Mouse (Mus musculus) urinary bladder, postnatal 14 days (tissue): Measurements from ENCODE around the gene Tpgs1.
"Not testable (repeated sequence)": the region's sequence is repeated elsewhere in the genome, so short reads cannot be mapped to it uniquely, and the experiment has no call there.

Source experiments
- DNase-seq: peaks from one replicate; pipeline ENCODE4 v3.0.0; 2021; ENCODE audit warnings: low spot score

Tpgs1 gene

DNA sequence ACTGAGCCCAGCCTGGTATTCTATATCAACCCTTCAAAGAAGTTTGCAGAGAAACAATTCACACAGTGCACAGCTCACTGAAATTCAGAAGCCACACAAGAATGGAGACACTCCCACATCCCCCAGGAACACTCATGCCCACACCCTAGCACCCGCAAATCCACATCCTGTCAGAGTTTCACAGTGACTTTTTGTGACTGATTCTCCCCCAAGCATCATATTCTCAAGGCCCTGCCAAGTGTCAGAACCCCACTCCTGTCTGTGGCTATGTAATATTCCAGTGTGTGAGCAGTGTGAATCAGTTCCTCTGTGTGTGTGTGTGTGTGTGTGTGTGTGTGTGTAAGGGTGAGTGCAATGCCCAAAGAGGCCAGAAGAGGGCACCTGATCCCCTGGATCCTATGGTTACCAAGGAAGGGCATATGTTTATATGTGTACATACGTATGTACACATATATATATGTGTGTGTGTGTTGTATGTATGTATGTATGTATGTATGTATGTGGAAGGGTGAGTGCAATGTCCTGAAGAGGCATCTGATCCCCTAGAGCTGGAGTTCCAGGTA, 22.9 kb downstream of the Tpgs1 start:
- no peak for DNase-seq

DNA sequence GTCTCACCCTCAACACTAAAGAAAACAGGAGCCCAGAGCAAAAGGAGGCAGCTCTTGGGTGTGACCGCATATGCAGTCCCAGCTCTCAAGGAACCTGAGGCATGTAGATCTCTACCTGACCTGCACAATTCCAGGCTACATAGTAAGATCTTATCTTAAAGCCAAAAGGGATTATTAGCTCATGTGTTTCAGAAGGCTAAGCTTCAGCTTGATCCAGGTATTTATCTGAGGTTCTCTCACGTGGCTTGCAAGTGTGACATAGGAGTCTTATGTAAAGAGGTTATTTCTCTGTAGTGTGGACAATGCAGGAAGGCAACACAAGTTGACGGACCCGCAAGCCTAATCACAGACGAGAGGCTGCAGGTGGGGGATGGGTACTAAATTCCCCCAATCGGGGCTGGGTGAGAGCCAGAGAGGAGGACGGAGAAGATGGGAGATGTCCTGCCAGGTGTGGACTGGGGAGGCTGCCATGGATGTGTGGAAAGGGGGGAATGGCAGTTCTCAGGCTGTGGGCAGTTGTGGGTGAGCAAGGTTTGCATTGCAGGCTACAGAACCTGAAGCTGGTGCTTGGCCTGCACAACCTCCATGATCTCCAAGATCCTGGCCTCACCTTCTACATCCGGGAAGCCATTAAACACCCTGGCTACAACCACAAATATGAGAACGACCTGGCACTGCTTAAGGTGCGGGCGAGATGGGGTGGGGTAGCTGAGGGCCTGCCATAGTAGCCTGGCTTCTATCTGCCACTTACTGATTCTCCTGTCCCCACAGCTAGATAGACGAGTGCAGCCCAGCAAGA, 24.6 kb downstream of the Tpgs1 start:
- DNase-seq: no peak

DNA sequence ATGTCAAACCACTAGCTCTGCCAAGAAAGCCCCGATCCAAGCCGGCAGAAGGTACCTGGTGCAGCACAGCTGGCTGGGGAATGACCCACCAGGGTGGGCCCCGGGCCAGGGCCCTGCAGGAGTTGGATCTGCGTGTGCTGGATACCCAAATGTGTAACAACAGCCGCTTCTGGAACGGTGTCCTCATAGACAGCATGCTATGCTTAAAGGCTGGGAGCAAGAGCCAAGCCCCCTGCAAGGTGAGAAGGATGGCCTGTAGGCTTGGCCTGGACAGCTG, 25.1 kb downstream of the Tpgs1 start:
- no peak for DNase-seq

DNA sequence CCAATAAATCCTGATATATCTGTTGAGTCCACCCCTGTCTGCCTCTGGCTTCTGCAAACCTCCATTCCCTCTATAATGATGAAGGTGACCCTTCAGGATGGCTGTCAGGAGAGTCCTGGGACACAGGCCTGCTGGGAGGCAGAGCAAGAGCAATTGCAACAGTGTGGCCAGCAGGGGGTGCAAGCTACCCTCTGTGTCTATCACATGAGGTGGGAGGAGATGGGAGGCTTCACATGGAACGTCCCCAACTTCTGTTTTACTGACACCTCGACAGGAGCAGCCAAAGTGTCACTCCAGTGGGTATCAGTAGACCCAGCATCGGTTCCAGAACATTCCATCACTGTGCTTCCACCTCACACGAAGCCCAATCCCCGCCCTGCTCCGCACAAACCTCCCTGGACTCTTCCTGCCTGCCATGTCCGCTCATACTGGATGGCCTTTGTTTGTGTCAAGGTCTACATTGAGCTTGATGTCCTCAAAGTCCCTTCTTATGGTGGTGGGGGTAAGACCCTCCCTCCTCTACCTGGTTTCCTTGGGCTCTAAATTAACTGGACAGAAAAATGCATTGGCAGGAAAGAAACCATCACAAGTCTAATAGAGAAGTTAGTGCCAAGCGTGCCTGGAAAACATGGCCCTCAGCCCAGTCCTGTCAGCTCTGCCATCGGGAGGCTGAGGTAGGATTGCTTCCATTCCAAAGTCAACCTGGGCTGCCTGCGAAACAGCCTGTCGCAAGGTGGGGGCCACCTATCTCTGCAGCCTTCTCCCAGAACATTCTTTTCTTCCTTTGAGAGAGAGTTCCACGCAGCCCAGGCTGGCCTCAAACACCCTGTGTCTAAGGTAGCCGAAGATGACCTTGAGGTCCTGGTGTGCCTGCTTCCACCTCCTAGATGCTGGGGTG, 26.3 kb downstream of the Tpgs1 start:
- DNase-seq: peak; percentile 81

DNA sequence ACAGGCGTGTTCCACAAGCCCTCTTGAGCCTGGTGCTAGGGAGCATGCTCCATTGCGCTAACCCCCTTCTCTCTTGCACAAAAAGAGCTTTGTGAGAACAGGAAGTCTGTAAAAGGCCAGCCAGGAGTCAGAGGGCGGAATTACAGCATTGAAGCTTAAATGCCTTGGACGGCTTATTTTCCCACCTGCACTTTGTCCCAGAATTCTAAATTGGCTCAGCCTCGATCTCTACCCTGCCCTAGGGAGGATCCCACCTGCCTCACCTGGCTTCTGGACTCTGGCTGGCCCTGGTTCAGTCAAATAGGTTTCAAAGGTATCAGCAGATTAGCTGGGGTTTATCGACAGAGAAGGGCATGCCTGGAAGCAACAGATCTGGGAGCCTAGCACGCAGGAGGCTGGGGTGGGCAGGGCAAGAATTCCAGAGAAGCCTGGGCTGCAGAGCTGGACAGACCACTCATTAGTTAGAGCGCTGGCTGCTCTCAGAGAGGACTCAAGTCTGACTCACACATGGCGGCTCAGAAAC, 27.0 kb downstream of the Tpgs1 start:
- DNase-seq: no peak

DNA sequence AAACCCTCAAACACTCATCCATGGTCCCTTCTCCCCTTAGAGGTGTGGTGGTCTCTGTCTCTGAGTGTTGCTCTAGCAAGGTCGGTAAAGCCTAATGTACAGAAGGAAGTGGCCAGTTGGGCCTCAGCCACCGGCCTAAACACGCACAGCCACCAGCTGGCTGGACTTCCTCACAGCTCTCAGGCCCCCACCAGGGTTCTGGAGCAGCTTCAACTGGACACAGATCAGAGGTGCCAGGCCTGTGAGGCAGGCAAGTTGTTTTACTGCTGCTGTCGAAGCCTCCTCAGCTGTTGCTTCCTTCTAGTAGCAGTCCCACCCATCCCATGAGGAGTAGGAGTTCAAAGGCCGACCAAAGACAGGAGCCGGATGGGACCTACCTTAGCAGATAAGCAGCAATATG, 28.7 kb downstream of the Tpgs1 start:
- no peak for DNase-seq

GRCm38 (mm10) chr10:79698459-79698858, 29.3 kb downstream of the Tpgs1 start:
- DNase-seq: no peak

DNA sequence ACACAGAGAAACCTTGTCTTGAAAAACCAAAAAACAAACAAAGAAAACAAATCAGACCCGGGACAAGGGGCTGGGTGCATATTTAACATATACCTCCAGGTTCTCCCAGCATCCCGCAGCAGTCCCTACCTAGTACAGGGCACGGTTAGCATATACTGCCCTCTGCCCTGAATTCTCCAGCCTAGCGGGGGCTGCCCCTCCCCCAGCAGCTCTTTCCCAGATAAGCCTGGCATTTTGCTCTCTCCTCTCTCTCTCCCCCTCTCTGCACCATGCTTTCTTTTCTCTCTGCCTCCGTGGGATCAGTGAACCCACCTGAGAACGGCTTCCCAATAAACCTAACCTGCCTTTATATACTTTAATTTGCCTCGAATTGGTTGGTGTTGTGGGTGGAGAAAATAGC, 31.5 kb downstream of the Tpgs1 start:
- no peak for DNase-seq

GRCm38 (mm10) chr10:79701443-79702129, 32.4 kb downstream of the Tpgs1 start:
- DNase-seq: peak; percentile 61

GRCm38 (mm10) chr10:79702970-79703369, 33.8 kb downstream of the Tpgs1 start:
- not testable (repeated sequence) for DNase-seq

DNA sequence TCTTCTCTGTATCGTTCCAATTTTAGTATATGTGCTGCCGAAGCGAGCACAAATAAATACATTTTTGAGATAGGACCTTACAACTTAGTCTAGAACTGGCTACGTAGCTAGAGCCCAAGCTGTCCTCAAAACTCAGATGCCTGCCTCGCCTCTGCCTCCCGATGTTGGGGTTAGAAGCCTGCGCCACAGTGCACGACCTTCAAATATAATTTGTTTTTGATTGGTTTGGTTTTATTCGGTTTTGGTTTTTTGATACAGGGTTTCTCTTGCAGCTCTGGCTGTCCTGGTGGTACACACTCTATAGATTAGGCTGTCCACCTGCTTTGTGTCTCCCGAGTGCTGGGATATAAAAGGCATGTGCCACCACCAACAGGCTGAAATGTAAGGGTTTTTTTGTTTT, 34.4 kb downstream of the Tpgs1 start:
- no peak for DNase-seq

DNA sequence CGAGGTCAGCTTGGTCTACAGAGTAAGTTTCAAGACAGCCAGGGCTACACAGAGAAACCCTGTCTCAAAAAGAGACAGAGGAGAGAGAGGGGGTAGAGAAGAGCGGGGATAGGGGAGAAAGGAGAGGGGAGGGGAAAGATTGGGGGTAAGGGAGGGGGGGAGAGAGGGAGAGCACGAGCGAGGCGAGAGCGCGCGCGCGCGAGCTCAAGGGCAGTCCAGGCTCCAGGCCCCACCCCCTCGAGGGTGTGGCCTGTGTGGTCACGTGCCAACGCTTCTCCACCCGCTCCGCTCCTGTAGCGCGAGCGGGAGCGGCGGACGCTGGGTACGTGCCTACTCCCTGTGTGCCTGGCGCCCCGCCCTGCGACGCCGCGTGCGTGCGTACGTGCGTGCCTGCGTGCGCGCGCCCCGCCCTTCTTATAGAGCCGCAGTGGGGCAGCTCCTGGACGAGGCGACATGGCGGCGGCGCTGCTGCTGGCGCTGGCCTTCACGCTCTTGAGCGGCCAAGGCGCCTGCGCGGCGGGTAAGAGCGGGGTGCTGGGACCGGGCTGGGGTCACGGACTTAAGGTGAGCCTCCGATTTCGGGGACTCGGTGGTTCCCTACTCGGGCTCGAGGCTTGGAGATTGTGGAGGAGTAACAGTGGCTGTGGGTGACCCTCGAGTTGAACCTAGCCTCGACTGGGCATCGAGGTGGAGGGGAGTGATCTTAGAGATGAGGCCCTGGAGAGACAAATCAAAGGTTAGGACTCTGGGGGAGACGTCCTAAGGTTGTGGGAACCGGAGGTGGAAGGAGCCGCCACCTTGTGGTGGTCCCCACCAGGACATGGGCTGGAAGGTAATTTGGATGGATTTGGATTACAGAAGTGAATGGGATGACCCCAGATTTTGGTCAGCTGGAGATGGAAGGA, 35.1 kb downstream of the Tpgs1 start, which contains the start of gene Bsg:
Gene Bsg, plus strand, starts transcription at position 427 of the 905 bp plus-strand sequence.
- peak; percentile 99 for DNase-seq

GRCm38 (mm10) chr10:79704970-79705360, 35.8 kb downstream of the Tpgs1 start:
- DNase-seq: no peak

DNA sequence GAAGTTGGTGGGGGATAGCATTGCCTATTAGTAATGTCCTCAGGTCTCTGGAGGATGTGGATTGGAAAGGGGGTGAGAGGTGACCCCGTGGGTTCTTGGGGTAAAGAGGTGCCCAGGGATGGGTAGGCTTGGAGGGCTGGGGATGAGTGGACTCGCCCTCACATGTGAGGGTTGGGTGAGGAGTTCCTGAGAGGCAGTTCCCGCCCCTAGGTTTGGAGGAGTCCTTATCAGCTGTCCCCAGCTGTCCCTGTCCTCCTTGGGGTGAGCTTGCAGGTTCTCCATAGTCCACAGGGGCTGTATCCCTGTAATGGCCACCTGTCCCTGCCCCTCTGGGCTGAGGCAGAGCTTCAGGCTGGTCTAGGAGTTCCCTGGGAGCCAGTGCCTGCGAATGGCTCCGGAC, 36.8 kb downstream of the Tpgs1 start:
- no peak for DNase-seq

DNA sequence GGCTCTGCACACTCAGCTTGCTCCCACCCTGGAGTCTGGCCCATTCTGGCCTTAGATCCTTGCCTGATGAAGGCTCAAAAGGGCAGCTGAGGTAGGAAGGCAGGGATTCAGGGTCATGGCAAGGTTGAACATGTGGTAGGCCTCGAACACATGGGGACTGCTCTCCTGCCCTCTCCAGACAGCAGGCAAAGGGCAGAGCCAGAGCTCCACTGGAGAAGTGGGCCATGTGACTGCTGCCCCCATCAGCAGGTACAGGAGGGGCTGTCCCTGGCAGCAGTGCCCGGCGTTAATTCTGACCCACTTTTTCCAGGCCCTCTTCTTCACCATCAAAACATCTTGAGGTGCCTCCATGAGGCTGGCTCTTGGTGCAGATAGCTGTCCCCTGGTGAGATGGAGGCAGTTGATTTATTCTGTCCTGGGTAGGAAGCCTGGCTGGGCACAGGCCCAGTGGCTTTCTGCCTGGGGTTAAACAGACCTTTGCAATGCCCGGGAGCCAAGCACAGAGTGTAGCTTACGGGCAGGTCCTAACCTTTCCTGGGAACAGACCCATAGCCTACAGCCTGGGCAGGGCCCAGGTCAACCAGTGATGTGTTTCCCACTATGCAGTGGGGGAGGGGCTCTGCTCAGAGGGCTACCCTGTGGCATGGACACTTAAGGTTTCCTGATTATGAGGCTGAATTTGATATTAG, 37.4 kb downstream of the Tpgs1 start:
- no peak for DNase-seq

DNA sequence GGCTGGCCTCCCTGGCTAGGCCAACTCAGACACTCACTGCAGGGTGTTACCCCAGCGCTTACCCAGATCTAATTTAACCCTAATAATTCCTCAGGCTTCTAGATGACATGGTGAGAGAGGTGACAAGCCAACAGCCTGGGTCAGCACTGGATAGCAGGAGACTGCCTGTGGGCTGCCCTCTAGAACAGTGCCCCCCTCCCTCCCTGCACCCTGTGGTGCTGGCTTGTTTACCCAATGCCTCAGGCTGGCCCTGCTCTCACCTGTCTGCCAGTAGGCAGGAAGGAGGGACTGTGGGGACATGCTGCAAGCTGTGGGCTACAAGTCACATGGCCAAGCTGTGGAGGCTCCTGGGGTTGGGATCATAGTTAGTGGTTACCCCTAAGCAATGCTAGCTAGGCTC, 38.0 kb downstream of the Tpgs1 start:
- no peak for DNase-seq

GRCm38 (mm10) chr10:79707759-79708158, 38.6 kb downstream of the Tpgs1 start:
- DNase-seq: no peak

GRCm38 (mm10) chr10:79708668-79709067, 39.5 kb downstream of the Tpgs1 start:
- DNase-seq: no peak

DNA sequence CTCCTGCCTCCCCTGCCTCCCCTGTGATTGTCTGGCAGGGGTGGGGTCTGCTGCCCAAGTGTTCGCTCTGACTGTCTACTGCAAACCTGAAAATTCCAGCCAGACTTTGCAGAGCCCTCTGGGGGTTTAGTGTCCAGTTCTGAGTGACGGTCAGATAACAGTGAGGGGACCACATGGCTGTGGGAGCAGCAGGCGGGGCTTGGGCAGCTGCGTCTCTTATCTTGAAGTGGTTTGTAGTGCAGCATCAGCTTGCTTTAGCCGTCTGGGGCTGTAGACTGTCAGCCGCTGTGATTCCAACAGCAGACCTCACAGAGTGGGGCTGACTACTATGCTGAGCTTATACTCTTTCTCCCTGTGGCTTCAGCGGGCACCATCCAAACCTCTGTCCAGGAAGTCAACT, 40.1 kb downstream of the Tpgs1 start:
- DNase-seq: no peak

GRCm38 (mm10) chr10:79712029-79712428, 42.9 kb downstream of the Tpgs1 start:
- no peak for DNase-seq
